Mouse (Mus musculus) left cerebral cortex, postnatal 10 days (tissue): ENCODE data around the gene Dok7. TPM values are rescaled to one million over a fixed set of nuclear protein-coding genes. Genes with fewer than 3 reads are reported as not detected.

Experiments used
- DNase-seq, 2 experiments: peaks; one replicate each; pipeline ENCODE4 v3.0.0; 2021 to 2022; ENCODE audit warnings: low spot score in 2 of 2, mixed read lengths in 1 of 2; ENCODE audit errors: extremely low spot score in 1 of 2
- intact Hi-C: fragments of 180-260 bp; cut with DNase I; formaldehyde crosslinking; loops from one replicate; pipeline ENCODE4 v1.15.1; 2025
- total RNA-seq, 2 experiments: library from RNA; stranded (reverse); gene quantifications; 2 replicates each; pipeline ENCODE4 v1.2.3; 2021

The Dok7 gene
- total RNA-seq, 2 experiments from 2014 or later = 12.0 to 16.5 TPM

DNA sequence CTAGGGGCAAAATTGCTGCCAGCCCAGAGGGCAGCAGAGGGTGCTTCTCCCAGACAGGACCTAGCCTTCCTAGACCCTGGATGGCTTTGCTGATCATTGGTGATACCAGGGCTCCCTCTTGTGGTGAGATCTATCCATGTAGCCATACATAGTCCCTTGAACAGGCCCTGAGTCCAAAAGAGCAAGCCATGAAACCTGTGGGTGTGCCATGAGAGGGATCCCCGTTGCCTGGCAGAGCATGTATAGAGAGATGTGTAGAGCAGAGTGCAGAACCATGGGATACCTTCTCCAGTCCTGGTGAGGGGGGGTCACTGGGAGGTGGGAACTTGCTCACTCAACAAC is 13.5 kb upstream of the Dok7 start:
- DNase-seq = peak; percentile 79 to 83
- intact Hi-C loops = loop anchor here (2.0 to 5.0 kb wide), 3 partner anchors 56 to 381 kb away; partner anchors contain the start of genes Grk4 and Nop14

- intact Hi-C loops = no loop called here
- DNase-seq = no peak
Observed at GRCm38 (mm10) chr5:35050541-35050940, 6.0 kb upstream of the Dok7 start.

- DNase-seq = no peak
- intact Hi-C loops = loop anchor here (5.0 kb wide), 1 partner anchor 293 kb away; no protein-coding TSS in a partner anchor
Observed at GRCm38 (mm10) chr5:35054628-35055027, 1.9 kb upstream of the Dok7 start.

DNA sequence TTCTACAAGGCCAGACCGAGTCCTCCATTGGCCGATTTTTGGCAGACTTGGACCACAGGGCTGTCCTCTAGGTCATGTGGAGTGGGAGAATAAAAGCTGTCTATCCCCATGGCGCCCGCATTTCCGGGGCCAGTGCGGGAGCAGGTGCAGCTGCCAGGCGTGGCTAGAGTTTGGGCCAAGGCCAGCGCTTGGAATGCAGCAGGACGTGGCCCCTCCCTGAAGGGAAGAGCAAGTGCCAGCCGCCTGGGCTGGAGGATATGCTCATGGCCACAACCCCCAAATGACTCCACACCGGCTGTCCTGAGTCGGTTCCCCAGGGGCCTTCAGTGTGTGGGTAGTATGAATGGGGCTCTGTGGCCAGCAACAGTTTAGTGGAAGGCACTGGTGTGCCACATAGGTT is 1.5 kb upstream of the Dok7 start:
- peak; percentile 28 to 63 for DNase-seq
- intact Hi-C loops = loop anchor here (5.0 kb wide), 1 partner anchor 292 kb away; no protein-coding TSS in a partner anchor

DNA sequence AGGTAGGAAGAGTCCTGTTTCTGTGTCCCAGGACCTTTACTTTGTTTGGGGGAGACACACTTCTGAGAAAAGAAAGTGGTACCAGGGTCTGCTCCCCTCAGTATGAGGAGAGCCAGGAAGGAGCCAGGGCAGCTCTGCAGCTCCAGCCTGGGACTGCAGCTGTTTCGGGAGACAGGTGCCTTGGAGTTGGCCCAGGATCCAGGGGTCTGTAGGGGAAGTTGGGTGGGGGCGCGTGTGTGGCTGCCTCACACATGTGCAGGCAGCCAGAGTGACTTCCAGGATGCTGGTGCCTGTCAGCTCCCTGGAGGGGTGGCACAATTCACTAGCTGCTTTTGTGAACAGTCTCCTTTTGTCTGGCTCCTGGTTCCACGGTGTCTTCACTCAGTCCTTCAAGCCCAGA is 1.0 kb downstream of the Dok7 start:
- intact Hi-C loops = loop anchor here (5.0 kb wide), 1 partner anchor 290 kb away; no protein-coding TSS in a partner anchor

GRCm38 (mm10) chr5:35058216-35058615 is 1.6 kb downstream of the Dok7 start:
- intact Hi-C loops = loop anchor here (5.0 kb wide), 1 partner anchor 289 kb away; no protein-coding TSS in a partner anchor
- no peak for DNase-seq

More for the DNA sequence above, 1.0 kb downstream of the Dok7 start:
- DNase-seq = no peak

DNA sequence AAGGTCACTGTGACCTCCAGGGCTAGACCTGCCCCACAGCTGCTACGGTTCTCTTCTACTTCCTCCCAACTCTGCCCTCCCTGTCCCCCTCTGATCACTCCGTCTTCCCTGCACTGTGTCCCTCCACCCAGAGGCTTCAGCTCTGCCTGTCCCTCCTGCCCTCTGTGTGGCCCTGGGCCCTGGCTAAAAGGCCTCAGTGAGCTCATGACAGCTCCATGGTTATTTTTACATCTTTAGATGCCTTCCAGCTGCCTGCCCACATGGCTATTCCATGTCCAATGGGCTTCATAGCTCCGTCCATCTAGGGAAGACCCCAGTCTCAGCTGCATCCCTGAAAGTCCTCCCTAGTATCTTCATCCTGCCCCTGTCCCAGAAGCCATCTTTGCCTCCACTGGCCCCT is 3.5 kb downstream of the Dok7 start:
- intact Hi-C loops = no loop called here
- no peak for DNase-seq

DNA sequence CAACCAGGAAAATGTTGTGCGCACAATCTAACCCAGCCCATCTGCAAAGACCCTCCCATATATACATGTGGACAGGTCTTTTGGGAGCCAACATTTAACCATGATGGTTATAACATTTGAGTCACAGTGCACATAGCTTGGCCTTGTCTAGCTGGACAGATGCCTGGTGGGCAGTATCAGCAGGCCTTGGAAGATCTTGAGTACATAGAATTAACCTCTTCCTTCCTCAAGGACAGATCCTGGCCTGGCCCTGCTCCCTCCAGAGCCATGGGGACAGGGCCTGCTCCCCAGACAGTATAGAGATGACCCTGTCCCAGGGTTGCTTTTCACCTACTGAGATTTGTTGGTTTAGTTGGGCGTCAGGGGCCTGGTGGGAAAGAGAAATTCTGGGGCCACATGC is 13.3 kb downstream of the Dok7 start:
- no peak for DNase-seq
- intact Hi-C loops = no loop called here

- intact Hi-C loops = no loop called here
- DNase-seq = no peak
Observed at GRCm38 (mm10) chr5:35070314-35070713, 13.7 kb downstream of the Dok7 start.

- intact Hi-C loops = no loop called here
- peak in 1 of 2 experiments; percentile 59 for DNase-seq
Observed at GRCm38 (mm10) chr5:35070953-35071352, 14.4 kb downstream of the Dok7 start.

- no peak for DNase-seq
Observed at GRCm38 (mm10) chr5:35071855-35072254, 15.3 kb downstream of the Dok7 start.

DNA sequence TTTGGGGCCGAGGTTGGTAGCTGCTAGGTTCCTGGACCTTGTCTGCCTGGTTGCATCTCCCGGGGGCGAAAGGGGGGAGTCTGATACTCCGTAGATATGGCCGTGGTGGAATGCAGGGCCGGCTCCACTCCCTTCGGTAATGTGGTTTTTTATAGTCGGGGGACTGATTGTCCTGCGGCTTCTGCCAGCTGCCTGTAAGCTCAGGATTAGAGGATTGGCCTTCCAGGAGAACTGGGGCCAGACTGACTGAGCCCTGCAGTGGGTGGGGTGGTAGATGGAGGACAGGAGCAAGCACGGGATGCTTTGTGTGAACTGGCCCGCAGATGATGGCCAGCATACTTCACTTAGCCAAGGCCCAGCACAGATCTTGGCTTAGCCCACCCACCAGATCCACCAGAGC is 16.7 kb downstream of the Dok7 start:
- DNase-seq = no peak
- intact Hi-C loops = no loop called here

More at GRCm38 (mm10) chr5:35071855-35072254, 15.3 kb downstream of the Dok7 start:
- intact Hi-C loops = no loop called here

DNA sequence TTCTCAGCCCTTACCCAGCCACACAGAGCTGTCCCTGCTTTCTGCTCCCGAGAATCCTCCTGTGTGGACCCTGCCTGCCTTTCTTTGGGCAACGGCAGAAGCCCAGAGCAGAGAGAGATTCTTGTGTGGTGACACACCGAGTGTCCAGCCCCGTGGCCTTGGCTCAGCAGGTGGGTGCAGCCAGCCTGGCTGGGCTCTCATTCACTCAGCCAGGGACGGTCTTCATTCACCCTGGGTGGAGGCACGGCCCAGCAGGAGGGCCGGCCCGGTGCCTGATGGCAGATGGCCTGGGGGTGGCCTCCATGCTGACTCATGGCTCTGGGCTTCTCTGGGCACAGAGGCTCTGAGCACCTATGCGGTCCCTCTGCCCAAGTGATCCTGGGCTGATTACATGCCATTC is 17.4 kb downstream of the Dok7 start:
- intact Hi-C loops = no loop called here
- DNase-seq = no peak

- intact Hi-C loops = no loop called here
- no peak for DNase-seq
Observed at GRCm38 (mm10) chr5:35076369-35076768, 19.8 kb downstream of the Dok7 start.

GRCm38 (mm10) chr5:35079101-35079500 is 22.5 kb downstream of the Dok7 start:
- intact Hi-C loops = no loop called here
- DNase-seq = no peak

- intact Hi-C loops = no loop called here
- no peak for DNase-seq
Observed at GRCm38 (mm10) chr5:35084913-35085312, 28.3 kb downstream of the Dok7 start.

- peak; percentile 36 to 71 for DNase-seq
- intact Hi-C loops = no loop called here
Observed at GRCm38 (mm10) chr5:35088785-35089613, 32.4 kb downstream of the Dok7 start.

GRCm38 (mm10) chr5:35089614-35089963 is 33.0 kb downstream of the Dok7 start:
- intact Hi-C loops = no loop called here
- no peak for DNase-seq

DNA sequence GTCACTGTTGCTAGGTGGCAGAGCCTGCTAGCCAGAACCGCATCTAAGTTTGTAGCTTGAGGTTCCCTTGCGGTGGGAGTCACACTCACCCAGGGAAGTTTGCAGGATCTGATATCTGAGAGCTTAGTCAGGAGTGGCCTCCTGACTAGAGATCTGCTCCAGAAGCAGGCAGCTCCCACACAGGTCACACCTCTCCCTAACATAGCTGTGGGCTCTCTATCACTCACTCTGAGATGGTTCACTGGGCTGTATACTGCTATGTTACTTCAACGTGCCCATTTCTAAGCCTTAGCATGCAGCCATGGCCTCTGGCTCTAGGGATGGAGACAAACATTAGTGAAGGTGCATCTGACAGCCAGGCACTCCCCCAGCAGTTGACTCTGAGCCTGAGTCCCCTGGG is 35.1 kb downstream of the Dok7 start:
- no peak for DNase-seq
- intact Hi-C loops = no loop called here

DNA sequence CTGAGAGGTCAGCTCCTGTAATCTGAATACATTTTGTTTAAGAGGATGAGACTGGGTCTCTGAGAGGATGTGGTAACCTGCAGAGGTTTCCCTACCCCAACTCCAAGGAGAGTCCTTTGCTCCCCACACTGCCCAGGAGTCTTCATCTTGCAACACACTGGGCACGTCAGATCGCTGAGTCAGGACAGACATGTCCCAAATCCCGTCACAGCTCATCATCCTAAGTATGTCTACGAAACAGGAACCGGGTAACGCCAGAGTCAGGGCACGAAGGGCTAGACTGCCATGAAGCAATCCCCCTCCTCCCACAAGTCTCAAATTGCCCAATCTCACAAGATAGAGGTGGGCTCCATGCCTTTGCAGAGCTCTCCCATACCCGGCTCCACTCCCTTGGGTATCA is 46.5 kb downstream of the Dok7 start:
- intact Hi-C loops = no loop called here

DNA sequence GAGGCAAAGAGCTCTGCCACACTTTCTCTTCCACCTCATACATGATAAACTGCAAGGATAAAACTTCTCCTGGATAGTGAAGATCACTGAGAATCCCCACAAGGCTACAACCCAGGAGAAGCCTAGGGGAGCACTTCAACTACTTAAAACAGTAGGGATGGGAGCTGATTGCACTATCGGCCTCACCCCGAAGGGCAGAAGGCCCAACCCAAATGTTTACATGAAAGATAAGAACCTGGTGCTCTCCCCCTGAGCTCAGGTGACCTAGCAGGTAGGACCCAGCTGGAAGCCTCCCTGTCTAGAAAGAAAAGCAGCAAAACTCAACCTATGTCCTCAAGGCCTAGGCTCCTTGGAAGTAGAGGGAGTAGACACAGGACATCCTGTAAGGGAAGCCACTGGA is 47.0 kb downstream of the Dok7 start:
- DNase-seq = no peak
- intact Hi-C loops = no loop called here

More for the DNA sequence above, 46.5 kb downstream of the Dok7 start:
- peak in 1 of 2 experiments; percentile 9 for DNase-seq
